Mouse (Mus musculus): ENCODE measurements around the gene Agap3.

DNA sequence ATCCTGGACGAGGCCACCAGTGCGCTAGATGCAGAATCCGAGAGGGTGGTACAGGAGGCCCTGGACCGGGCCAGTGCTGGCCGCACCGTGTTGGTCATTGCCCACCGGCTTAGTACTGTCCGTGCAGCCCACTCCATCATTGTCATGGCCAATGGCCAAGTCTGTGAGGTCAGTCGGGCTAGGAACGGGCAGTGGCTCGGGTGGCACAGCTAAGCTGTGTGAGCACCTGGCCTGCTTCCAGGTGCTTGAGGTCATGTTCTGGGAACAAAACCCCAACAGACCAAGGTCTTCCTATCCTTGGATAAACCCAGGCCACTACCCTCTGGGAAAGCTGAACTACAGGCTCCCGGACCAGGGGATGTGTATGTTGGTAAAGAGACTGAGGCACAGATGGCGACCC is 43.3 kb upstream of the Agap3 start:
- no peak for TF ChIP-seq CTCF (IDR thresholded peaks at IDR 0.05; ENCODE audit: low read depth)
- no peak for TF ChIP-seq EP300 (optimal IDR thresholded peaks at IDR 0.05)

Data from stomach, postnatal 0 days (tissue).